Mouse (Mus musculus): ENCODE results near the gene Wbp1l.
"Not testable (repeated sequence)": the region's sequence is repeated elsewhere in the genome, so short reads cannot be mapped to it uniquely, and the experiment has no call there.

The Wbp1l gene

DNA sequence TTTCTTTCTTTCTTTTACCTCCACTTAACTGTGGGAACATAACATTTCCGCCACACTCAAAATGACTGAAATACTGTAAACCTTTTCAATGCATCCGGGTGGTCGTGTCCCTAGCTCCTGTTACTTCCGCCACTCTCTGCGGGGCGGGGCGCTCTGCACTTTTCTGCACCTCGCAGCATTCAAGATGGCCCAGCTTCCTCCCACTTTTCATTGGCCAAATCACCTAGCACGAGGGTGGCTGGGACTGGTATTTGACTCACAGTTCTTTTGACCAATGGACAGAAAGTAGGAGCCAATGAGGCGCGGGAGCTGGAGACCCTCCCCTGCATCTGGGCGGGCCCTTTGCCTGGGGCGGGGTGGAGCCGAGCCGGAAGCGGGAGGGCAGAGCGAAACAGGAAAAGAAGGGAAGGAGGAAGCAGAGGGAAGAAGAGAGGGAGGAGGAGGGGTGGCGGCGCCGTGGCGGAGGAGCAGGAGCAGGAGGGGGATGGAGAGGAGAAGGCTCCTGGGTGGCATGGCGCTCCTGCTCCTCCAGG, at the start of gene Wbp1l:
TSS of gene Wbp1l (plus strand) at position 365 of the 533 bp plus-strand sequence.
- DNase-seq = peak; percentile 96

GRCm38 (mm10) chr19:46550385-46550784, 48.5 kb upstream of the Wbp1l start:
- DNase-seq = no peak

- DNase-seq = no peak
Observed at GRCm38 (mm10) chr19:46552496-46552895, 46.4 kb upstream of the Wbp1l start.

GRCm38 (mm10) chr19:46553541-46553955, 45.3 kb upstream of the Wbp1l start:
- peak; percentile 60 for DNase-seq

DNA sequence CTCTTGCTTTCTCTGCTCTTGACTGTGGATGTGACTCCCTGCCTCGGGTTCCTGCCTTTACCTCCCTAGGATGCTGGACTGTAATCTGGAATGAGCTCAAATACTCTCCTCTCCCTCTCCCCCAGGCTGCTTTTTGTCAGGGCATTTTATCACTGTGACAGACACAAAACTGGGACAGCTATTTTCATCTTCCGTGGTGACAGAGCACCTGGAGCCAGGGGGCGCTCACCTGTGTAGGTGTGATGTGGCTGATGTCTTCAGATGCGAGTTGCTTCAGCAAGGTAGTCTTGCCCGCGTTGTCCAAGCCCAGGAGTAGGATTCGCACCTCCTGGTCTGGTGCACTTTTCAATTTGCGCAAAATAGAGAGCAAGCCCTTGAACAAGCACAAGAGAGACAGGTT, 40.9 kb upstream of the Wbp1l start:
- no peak for DNase-seq

DNA sequence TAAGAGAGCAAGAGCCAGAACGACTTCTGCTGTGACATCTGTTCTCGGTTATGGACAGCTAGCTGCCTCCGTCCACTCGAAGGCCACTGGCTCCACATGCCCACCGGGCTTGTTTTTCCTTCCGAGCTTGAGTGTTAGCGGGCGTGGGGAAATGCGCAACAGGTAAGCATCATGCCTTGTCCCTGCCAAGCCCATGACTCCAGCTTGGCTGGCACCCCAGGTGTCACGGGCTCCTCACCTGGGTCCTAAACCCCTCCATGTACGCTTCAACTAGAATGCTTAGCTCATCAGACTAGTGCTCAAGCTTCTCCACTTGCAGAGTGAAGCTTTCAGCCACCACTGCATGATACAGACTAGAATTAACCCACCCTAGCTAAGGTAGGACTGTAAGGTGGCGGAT, 40.3 kb upstream of the Wbp1l start:
- no peak for DNase-seq

DNA sequence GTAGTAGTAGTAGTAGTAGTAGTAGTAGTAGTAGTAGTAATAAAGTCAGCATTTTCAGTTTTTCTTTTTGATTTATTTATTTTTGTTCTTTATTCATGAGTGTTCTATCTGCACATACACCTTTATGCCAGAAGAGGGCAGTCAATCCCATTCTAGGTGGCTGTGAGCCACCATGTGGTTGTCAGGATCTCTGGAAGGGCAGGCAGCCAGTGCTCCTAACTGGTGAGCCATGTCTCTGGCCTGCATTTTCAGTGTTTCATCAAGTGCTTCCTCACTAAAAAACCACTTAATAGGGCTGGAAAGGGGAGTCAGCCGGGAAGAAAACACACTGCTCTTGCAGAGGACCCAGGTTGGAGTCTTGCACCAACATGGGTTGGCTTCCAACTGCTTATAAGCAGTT, 36.8 kb upstream of the Wbp1l start:
- DNase-seq = peak; percentile 51

DNA sequence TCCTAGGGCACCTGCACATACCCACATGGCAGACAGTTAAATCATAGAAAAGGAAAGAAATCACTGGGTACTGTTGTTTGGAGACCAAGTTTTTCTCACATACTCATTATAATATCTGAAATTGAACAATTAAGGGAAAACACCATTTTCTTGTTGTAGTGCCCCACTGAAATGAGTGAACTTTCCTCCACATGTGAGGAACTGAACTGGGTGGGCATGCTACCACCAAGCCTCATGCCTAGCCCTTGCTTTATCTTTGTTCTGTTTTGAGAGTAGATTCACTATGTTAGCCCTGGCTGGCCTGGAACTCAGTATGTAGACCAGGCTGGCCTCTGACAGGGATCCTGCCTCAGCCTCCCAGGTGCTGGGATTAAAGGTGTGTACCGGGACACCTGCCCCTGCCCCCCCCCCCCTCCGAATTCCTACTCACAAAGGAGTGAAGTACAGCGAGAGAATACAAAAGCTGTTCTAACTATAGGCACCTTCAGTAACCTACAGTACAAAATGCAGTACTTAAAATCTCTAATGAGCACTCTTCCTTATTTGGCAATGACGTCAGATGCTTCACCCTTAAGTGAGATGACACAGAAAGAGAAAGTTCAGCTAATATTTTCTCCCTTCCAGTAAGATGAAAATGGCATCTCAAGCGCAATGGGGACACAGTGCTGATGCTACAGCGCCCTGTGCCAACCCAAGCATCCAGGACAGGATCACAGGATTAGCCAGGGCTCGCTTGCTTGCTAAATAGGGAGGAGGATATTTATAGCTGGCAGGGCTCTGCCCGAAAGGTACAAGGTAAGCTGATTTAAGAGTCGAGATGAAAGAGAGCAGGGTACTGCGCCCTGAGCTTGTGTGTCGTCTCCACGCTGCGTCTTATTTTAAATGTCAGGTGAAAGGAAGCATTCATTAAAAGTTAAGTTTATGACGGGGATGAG, 36.0 kb upstream of the Wbp1l start:
- no peak for DNase-seq

DNA sequence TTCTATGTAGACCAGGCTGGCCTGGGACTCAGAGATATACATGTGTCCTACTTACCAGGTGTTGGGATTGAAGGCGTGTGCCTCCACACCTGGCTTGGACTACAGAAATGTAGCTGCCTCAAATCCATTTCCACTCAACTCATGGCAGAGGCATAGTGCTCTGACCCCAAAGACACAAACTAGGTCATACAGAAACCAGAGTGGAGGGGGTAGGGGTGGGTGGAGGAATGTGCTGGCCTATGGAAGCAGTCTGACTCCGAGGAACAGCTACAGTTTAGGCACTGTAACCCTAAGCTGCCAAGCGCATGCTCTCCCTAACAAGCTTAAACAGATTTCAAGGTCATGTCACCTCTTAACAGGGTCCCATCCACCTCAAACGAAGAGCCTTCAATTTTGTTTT, 35.3 kb upstream of the Wbp1l start:
- DNase-seq = no peak

DNA sequence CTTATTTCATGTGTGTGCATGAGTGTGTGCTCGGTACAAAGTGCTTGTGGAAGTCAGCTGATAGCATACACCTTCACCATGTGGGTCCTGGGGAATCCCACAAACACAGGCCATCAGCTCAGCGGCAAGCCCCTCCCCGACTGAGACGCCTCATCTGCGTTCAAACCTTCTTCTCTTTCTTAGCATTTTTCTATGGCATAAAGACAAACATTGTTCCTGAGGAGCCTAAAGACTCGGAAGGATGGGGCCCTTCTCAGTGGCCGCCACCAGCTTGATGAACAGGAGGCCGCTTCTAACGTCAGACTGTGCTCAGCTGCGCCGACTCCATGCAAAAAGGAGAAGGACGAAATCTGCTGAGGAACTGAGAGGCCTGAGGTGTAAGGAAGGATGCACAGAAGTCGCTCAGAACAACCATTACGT, 34.8 kb upstream of the Wbp1l start:
- no peak for DNase-seq

GRCm38 (mm10) chr19:46571211-46571877, 27.5 kb upstream of the Wbp1l start:
- not testable (repeated sequence) for DNase-seq

- DNase-seq = no peak
Observed at GRCm38 (mm10) chr19:46571878-46572244, 27.0 kb upstream of the Wbp1l start.

DNA sequence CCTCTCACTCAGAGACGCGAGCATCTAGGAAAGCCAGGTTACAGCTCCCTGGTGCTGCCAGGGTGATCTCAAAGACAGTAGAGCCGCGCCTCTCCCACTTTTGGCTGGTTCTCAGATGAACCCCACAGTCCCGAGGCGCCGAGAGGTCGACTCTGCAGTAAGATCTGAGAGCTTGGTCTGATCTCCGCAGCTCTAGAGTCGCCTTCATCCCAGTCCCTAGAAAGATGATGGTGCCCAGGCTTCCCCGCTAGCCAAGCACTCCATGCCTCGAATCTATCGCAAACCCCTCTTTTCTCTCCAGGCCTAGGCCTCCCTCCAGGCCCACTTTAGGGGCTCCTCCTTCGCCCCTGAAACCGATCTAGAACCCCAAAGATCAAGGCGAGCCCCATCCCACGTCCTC, 26.3 kb upstream of the Wbp1l start:
- DNase-seq = peak; percentile 35

DNA sequence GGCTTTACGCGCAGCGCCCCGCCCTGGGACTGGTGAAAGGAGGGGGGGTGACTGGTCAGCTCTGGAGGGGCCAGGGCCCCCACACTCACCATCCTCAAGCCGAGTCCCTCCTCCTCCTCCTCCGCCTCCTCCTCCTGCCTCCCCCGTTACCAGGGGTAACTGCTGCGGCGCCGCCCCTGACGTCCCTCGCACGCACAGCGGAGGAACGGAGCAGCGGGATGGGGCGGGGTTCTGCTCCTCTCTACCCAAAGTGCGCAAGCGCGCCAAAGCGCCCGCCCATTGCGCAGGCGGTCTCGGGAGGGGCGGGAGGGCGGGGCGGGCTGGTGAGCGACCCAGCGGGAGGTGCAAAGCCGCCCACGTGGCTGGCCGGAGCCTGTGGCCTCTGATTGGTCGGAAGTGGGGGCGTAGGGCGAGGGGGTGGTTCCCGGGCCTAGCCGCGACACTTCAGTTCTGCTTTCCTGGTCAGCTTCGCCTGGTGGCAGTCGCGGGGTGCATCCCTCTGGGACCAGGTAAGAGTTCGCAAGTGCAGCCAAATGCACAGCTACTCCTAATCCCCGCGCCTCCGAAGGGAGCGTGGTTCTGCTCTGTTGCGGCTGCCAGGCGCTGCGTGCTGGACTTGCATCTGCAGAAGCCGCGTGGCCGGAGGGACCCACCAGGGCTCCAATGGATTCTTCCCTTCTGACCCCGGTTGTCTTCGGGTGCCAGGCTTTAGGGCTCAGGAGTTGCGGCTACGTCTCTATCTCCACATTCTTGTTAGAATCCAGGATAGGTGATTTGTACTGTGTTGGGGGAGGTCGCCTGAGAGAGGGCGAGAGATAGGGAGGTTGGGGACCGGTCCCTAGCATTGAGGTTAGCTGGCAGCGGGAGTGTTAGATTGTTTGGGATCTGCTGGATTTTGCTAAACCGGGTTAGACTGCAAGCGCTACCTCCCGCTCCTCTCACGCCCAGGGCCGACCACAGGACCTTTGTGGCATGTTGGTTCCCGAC, 25.6 kb upstream of the Wbp1l start, which contains the start of the genes Arl3 and Sfxn2:
TSS of gene Arl3 (minus strand) at position 248 of the 987 bp plus-strand sequence.
TSS of gene Sfxn2 (plus strand) at position 415 of the 987 bp plus-strand sequence.
- peak; percentile 99 for DNase-seq

GRCm38 (mm10) chr19:46573990-46574389, 24.9 kb upstream of the Wbp1l start:
- DNase-seq = no peak

DNA sequence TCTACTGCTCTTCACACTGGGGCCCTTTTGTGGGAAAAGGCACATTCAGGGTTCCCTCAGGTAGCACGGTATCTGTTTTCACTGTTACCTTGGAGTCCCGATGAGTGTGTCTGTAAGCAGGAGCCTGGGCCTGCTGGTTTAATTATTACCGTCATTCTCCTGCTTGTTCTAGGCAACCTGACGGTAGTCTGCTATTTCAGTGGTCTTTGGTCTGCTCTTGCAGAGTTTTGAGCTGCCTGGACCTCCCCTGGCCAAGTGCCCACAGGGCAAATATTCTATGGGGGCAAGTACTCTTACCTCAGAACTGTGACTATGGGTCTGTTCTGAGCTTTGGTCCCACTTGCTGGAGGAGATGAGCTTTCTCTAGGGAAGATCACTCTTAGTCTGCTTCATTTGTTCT, 23.7 kb upstream of the Wbp1l start:
- DNase-seq = peak; percentile 35

GRCm38 (mm10) chr19:46587823-46588508, 10.9 kb upstream of the Wbp1l start:
- DNase-seq = peak; percentile 82

- no peak for DNase-seq
Observed at GRCm38 (mm10) chr19:46591575-46591974, 7.3 kb upstream of the Wbp1l start.

GRCm38 (mm10) chr19:46592751-46593439, 6.0 kb upstream of the Wbp1l start:
- DNase-seq = no peak

DNA sequence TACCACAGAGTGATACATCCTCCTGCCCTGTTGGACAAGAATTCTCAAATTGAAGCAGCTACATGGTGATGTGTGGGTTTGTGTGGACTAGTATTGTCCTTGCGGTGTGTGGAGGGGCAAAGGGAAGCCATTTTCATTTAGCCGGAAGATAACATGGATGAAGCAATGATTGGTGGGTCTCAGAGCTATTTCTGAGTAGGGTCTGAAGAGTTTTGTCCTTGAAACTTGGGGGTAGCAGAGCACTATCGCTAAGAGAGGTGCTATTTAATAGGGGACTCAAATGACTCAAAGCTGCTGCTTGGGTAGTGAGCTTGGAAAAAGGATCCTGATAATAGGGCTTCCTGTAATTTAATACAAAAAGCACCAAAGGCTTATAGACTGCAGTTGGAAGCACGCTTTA, 697 bp upstream of the Wbp1l start:
- DNase-seq = no peak
